Mouse (Mus musculus): ENCODE data around the gene Upk1b.

Gene Upk1b

DNA sequence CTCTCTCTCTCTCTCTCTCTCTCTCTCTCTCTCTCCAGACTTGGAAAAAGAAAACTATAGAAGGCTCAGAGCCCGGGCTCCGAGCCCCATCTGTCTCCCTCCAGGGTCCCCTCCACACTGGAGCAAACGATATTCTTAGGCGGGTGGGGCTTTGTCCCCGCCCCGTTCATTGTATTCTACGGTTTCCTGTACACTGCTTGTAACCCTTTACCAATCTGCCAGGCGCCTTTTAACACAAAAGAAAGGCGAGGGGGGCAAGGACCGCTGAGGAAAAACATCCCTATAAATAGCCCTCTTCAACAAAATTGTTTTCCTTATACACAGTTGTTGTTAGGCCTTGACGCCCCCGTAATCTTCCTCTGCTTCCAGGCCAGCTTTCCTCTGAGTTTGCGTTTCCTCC, 75.2 kb downstream of the Upk1b start:
- intact Hi-C loops (cut with DNase I): loop anchor here (10.0 kb wide), 2 partner anchors 100 to 190 kb away; no protein-coding TSS in a partner anchor

DNA sequence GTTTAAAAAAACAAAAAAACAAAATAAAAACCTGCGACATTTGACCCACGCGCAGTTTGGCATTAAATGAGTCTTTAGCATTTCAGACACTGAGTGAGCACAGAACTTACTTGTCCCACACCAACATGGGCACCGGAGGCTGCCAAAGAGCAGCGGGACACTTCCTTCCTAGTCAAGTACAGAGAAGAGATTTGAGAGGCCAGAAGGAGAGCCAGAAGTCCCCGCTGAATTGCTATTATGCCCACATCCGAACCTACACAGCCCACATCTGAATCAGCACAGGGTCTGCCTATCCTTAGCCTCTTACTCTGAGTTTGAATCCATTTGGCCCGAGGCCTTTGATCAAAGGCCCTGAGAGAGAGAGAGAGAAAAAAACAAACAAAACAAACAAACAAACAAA, 75.9 kb downstream of the Upk1b start:
- intact Hi-C loops (cut with DNase I): loop anchor here (10.0 kb wide), 2 partner anchors 99 to 189 kb away; no protein-coding TSS in a partner anchor

Measured in adrenal gland (tissue).